Mouse (Mus musculus): ENCODE results near the gene Map1s. TPM values are rescaled to one million over a fixed set of nuclear protein-coding genes. Genes with fewer than 3 reads are reported as not detected.

The Map1s gene
- 10 to 100 TPM; 85.7 to 93.1 (median 88.8) TPM for total RNA-seq (2022)

DNA sequence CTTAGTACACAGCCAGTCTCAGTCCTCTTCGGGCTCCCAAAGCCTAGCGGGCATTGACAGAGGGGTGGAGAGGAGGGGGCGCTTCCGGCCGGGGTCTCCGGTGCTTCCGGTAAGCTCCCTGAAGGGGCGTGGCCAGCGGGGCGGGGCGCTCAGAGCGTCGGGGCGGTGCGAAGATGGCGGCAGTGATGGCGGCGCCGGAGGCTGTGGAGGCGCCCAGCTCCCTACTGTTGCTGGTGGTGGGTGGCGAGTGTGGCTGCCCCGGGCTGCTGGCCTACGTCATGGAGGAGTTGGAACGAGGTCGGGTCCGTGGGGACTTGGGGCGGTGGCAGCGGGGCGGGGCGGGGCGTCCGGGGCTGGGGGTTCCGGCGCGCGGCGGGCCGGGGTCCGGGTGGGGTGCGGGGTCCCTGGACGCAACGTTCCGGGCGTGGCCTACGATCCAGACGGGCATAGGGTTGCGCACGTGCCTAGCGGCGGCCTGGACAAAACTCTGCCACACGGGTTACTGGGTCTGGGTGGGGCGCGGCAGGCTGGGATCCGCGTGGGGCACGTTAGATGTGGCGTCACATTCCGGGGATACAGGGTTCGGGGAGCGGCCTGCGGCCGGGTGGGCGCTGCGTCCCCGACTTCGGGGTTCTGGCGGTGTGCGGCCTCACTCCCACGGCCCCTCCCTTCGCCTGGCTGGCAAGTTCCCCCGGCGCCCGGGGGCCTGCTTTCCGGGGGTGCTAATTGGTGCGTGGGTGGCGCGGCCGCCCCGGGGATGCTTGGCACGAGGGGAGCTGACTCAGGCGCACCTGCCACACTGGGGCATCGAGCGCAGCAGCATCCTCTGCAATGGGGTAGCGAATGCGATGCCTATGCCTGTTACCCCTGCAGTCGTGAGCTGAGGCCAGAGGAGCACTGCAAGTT is at the start of gene Map1s:
Gene Map1s, plus strand, starts transcription at position 102 of the 906 bp plus-strand sequence.
- peak; percentile 73 to 75 for DNase-seq (ENCODE audit: low spot score in 2 of 2)

DNA sequence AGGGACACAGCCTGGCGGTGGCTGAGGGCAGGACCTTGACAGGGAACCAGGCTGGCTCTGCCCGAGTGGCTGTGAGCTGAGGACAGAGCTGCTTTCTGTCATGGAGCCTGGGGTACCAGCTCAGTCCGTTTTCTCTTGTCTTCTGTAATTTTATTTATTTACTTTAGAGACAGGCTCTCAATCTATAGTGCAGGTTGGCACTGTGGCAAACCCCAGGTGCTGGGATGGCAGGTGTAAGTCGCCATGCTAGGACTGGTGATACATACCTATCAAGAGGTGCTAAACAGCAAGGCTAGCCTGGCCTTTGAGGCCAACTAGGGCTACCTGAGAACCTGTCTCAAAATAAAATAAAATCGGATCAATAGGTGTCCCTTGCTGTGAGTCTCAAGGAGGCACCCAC is 49.7 kb upstream of the Map1s start:
- DNase-seq (ENCODE audit: low spot score in 2 of 2), result no peak

DNA sequence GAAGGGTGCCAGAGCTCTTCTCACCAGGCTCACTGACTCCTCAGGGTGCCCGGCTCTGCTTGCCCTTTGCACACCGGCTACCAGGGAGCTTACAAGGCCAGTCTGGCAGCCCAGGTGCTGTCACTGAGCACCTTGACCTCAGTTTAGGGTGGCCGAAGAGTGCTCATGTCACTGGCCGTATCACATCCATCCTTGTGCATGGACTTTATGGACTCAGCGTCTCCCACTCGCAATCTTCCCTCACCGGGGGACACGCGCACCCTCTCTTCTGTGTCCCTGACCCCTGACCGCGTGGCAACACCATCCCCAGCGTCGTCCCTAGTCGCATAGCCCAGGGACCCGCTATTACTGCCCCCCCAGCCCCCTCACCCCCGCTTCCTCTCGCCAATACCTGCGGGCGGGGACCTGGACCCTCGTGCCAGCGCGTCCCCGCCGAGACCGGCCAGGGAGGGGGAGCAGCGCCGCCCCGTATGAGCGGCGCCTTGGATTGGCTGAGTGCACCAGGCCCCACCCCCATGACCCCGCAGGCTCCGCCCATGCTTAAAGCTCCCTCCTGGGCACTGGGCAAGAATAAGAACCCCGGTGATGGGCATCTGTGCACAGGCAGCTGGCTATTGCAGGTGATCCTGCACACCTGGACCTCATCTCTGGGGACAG is 49.1 kb upstream of the Map1s start:
- peak; percentile 71 to 78 for DNase-seq (ENCODE audit: low spot score in 2 of 2)

DNA sequence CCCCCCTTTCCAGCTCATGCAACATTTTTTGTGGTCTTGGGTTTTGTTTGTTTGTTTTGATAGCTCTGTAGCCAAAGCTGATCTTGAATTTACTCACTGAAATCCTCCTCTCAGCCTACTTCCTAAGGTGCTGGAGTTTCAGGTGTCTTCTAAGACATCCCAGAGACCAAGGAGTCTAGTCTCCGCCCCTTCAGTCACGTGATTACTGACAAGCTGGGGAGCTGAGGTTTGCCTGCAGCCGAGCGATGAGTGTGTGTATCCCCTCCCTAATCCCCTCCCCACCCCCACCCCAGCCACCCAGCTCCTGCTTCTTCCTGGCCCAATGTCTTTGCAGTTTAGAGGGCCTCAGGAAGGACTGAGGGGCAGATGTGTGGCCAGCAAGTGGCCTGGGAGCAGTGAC is 48.2 kb upstream of the Map1s start:
- DNase-seq (ENCODE audit: low spot score in 2 of 2), result no peak

DNA sequence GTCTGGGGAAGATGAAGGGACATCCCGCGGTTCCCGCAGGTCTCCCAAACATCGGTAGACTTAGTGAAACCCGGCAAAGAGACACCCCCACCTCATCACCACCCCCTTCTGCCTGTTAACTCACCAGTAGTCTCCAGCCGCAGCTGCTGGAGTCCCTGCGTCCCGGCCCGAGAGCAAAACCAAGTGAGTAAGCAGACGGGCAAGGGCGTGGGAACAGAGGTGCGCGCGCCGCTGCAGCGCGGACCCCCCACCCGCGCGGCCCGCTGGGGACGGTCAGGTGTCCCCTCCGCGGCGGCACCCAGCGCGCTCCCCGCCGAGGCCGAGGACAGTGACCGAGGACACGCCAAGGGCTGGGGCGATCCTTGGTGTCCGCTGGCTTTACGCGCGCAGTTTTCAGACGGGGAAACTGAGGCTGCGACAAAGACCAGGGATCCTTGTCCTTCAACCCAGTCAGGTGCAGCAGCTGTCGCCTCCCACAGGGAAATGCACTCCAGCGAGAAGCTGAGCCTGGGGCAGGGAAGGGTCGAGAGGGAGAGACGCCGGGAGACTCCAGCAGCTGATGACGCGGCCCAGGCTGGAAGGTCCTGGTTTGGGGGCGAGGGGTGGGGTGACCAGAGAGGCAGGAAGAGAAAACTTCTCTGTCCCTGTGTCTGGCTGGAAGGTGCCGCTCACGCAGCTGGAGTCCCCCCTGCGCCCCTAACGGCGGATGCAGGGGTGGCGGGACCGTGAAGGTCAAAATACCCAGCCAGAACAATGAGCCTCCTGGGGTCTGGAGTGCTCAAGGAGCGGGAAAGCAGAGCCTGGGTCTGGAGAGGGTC is 42.7 kb upstream of the Map1s start, which contains the start of gene Kcnn1:
Gene Kcnn1, minus strand, starts transcription at position 435 of the 818 bp plus-strand sequence.
- no peak for DNase-seq (ENCODE audit: low spot score in 2 of 2)

DNA sequence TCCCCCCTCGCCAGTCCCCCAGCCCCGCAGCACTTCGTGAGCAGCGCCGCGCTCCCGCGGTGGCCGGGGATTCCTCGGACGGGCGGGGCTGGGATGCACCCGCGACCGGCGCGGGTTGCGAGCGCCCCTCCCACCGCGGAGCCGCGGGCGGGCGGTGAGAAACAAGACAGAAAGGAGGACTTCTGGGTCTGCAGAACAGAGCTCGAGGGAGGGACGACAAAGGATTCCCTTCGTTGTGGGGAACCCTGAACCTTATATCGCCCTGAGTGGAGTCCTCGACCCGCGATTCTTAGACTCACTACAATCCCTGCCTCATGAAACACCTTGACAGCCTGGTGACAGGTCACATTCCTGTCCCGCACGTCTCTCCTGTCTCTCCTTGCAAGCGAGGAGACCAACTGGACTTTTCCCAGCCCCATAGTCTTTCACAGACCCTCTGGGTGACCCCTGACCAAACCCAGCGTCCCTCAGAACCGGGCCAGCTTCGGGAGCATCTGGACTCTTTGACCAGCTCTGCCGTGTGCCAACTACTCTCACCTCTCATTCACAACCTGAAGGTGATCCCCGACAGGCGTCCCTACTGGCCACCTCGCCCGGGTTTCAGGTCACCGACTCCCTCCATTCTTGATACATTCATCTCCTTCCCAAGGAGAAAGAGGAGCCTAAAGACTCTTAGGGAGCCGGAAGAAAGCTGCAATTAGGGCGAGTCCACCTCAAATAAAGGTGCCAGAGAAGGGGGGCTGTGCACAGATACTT is 41.6 kb upstream of the Map1s start:
- no peak for DNase-seq (ENCODE audit: low spot score in 2 of 2)

DNA sequence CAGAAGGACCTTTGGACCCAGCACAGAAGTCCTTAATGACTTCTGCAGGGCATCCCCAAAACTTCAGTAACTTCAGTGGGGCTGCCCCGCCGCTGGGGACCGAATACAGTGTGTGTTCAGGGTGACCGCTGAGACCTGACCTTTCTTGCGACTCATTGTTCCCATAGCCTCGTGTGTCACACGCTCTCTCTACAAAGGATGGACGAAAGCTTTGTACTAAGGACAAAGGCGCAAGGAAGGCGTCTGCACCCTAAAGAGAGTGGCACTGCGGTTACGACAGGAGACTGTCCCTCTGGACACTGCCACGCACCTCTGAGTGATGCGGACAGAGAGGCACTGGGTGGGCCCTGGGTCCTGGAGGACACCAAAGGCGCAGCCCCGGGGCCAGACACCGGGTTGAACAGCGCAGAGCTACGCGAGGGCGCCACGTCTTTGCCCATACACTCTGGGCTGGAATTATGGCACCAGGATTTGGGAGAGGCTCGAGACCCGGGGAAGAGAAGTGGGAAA is 41.0 kb upstream of the Map1s start:
- DNase-seq (ENCODE audit: low spot score in 2 of 2), result no peak

DNA sequence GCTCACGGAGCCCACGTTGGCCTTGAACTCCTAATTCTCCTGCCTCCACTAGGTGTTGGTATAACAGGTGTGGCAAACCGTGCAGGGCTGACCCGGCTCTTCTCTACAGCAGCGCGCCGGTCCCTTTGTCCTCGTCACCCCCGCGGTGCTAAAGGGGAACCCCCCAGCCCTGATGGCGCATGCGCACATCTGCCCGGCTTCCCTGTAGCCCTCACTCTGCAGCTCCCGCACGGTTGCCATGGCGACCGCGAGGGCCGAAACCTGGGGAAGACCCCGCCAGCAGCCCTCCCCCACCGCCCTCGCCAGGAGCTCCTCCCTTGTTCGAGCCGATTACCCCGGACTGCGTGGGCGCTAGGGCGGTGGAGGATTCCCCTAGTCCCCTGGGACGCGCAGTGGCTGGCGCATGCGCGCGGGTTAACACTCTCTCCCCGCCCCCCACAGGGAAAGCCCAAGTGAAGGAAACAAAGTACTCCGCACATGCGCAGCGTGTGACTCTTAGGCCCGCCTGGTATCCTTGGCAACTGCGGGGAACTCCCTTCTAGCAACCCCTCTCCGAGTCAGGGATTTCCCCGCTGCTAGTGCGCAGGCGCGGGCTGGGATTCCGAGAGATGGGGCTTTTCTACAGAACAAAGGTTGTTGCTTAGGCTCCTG is 40.3 kb upstream of the Map1s start:
- peak; percentile 99 for DNase-seq (ENCODE audit: low spot score in 2 of 2)

DNA sequence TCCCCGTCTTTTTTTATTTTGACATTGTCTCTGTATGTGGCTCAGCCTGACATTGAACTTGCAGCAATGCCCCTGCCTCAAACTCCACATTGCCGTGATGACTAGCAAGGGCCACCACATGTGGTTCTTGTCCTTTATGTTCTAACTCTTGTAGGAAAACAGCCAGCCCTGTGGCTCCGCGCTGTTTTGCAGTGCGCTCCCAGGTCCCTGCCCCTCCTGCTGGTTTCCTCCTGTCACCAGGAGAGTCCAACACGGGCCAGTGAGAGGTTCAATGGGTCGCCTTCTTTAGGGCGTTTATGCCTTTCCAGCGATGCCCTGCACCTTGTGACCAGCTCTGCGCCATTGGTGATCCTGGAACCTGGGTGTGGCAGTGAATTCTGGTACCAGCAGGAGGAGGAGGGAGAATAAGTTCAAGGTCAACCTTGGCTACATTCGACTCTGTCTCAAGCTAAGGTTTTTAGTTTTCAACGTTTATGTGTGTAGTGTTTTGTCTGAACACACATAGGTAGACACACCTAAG is 39.7 kb upstream of the Map1s start:
- no peak for DNase-seq (ENCODE audit: low spot score in 2 of 2)

DNA sequence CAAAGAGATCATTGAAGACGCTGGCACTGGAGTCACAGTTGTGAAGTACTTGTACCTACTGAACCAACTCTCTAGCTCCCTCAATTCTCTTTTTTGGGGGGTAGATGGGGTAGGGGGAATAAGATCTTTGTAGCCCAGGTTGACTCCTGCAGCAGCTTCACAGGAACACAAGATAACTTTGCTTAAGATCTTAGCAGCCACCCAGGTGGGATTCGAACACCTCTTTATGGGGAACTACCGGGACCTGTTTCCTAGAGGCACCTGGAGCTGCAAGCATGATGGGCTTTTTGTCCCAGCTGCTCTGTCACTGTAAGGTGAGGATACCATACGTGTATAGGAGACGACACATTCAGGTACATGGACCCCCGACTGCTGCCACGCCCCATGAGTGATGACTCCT is 39.2 kb upstream of the Map1s start:
- DNase-seq (ENCODE audit: low spot score in 2 of 2), result no peak

DNA sequence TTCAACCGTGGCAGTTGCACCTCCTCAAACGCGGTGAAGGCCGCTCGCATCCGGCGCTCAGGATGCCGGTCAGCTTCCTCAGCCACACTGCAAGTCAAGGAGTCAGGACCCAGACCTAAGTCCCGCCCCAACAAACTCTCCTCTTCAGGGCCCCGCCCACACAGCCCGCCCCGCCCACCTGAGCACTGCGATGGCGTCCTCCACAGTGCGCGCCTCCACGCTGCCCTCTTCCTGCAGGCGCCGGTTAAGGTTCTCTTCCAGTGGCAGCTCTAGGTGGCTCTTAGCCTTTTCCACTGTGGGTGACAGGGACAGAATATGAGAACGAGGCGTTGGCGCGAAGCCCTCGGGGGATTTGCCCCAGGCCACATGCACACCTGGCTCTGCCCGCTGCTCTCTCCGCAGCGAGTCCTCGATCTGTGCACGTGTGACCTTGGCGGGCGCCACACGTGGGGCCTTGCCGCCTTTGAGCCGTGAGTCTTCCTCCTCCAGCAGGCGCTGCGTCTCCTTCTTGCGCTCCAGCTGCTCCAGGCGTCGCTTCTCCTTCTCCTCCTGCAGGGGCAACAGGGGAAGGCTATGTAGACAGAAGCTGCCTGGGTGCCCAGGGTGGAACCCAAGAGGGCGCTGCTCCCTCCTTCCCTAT is 37.1 kb upstream of the Map1s start:
- no peak for DNase-seq (ENCODE audit: low spot score in 2 of 2)

DNA sequence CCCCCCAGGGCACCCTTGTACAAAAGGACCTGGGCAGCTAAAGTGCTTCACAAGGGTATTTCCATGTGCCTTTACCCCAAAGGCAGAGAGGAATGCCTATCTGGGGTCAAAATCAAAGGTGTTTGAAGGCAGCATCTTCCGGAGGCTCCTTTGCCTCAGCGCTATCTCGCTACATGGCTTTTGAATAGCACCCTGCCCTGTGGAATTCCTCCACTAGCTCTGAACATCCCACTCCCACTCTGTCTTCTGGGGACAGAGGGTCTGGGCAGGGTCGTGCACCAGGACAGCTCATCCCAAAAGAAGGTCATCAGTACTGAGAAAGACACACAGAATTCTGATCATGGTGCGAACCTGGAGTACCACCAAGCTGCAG is 36.5 kb upstream of the Map1s start:
- DNase-seq (ENCODE audit: low spot score in 2 of 2), result no peak

DNA sequence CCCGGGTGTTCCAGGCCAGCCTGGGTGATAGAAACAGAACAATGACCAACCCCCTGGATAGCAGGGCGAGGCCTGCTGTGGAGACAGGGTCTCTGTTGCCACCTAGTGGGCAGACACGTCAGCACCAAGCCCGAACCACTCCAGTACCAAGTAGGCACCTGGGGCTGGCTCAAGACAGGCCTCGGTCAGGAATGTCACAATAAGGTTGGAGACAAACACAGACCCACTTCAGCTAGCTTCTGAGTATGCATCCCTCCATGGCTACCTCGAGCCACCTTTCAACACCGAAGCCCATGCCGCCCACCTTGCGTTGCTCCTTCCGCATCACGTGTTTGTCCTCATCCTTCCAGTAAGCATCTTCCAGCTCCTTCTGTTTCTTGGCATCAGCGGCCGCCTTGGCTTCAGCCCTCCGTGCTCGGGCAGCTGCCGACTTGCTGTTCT is 36.1 kb upstream of the Map1s start:
- peak; percentile 66 to 79 for DNase-seq (ENCODE audit: low spot score in 2 of 2)

DNA sequence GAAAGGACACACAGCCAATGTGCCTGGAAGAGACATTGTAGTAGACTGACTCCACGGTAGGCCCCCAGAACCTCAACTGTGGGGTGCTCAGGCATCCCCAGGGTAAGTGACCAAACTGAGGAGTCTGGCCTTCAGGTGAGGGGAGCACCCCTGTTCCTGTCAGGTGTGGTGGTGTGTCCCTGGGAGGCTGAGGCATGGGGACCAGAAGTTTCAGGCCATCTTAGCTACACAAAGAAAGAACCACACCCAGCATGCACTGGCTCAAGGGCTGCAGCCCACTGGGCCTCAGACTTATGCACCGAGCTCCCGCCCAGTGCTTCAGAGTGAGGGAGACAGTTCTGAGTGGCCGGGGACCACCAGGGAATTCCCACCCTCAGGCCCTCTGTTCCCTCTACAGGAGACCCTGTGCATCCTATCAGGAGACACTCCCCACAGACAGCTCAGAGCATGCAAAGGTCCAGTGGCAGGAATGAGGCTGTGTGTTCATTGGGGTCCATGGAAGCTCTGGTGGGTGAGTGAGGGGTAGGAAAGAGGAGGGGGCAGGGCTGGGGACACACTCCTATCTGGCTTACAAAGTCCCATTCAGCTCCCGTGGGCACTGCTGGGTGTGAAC is 34.4 kb upstream of the Map1s start:
- DNase-seq (ENCODE audit: low spot score in 2 of 2), result no peak

DNA sequence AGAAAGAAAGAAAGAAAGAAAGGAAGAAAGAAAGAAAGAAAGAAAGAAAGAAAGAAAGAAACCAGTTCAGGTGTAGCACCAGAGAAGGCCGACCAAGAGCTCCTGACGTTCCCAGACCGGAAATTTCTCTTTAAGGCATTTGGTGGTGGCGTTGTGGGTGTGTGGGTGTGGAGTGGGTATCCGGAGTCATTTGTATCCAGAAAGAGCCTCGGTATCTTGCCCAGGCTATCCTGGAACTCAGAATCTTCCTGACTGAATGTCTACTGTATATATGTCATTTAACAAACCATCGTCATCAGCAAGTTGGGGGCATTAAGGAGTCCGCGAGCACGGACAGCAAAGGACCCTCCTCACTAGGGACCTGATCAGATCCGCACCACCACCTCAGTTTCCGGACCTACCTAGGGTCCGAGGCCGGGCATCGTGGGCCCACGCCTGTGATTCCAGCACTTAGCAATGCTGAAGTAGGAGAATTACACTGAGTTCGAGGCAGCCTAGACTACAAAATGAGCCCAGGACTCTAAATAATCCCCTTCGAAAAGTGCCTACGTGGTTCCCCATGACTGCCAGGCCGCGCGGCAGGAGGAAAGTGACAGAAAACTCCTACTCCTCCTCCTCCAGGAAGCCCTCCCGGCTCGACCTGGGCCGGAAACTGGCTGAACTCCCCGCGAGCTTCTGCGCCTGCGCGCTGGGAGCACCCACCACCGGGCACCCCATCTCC is 32.9 kb upstream of the Map1s start:
- DNase-seq (ENCODE audit: low spot score in 2 of 2), result no peak

DNA sequence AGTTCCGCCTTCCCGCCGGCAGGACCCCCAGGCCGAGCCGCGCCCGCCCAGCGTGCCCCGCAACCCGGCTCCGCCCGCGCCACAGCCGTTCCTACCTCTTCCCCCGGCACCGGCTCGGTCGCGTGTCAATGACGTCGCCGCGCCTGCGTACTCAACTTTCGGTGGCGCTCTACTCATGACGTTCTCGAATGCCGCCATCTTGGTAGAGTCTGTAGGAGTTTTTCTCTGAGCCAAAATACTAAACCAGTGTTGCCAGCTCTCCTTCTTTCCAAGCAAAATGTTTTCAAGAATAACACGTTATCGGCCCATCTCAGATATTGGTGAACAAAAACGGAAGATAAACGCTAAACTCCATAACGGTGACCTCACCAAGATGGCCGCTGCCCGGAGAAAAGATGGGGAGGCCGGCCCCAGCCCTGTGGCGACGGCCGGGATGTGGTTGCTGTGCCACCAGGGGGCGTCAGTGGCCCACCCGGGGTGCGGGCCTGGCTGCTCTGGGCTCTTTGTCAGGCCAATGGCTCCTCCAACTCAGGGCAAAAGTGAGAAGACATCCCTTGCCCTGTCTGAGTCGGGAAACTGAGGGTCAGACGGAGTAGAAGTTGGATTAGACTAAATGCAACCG is 32.3 kb upstream of the Map1s start, which contains the start of gene Ccdc124:
Gene Ccdc124, minus strand, starts transcription at position 572 of the 622 bp plus-strand sequence.
- peak; percentile 95 to 96 for DNase-seq (ENCODE audit: low spot score in 2 of 2)

DNA sequence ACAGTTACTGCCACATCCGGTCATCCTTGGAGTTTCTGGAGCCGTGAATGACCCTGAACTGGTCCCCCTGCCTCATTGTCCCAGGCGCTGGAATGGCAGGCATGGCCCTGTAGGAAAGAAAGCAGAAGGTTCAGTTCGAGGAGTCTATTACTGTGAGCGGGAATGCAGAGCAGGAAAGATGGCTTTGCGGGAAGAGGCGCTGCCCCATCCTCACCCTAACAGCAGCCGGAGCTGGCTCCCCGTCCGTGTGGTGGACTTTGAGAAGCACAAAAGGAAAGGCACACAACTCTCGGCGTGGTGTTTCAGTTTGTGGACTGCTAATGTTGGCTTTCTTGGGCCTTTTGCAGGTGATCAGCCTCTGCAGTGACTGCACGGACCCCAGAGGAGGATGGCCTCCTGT is 31.3 kb upstream of the Map1s start:
- no peak for DNase-seq (ENCODE audit: low spot score in 2 of 2)

DNA sequence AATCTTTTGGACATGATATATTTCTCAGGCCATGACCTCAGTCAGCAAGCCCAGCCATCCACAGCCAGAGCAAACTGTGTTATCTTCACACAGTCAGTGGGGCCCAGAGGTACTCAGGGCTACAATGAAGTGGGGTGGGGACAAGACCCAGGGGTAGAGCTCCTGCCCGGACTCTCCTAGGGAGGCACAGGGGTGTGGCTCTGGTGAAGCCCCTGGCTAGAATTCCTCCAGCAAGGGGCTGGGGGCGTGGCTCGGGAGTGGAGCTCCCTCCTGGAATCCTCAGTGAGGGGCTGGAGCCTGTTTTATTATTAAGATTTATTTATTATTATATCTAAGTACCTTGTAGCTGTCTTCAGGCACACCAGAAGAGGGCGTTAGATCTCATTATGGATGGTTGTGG is 29.4 kb upstream of the Map1s start:
- DNase-seq (ENCODE audit: low spot score in 2 of 2), result no peak
